15 mouse cellular contexts compared by ENCODE assay signal in genomic region chr14:27115991-27116390, GRCm38 (mm10). TPM values are rescaled to one million over a fixed set of nuclear protein-coding genes. Genes with fewer than 3 reads are reported as not detected.
DNase-seq lines count a peak whose midpoint lies in the region; ATAC-seq and TF ChIP-seq lines count a peak whose summit lies in the region.
"Had no signal": no experiment of that assay in that cellular context is flagged by ENCODE, and none has a peak within 500 bp of the region (broad histone marks: within the 10 kb centered on the region; RNA-seq: fewer than 3 reads in every experiment).

No protein-coding gene starts in this region.

- no peaks in the 10 kb centered on the region for H3K79me2 ChIP-seq in heart, adult 2 months (replicated peaks; ENCODE audit: control insufficient read depth, insufficient read depth, low read length)

- peaks cover 21% of the 10 kb centered on the region for H3K4me1 ChIP-seq in heart, embryonic 12.5 days (replicated peaks)
- peaks cover 3% of the 10 kb centered on the region for H3K4me1 ChIP-seq in heart, adult 2 months (ENCODE audit: control insufficient read depth, insufficient read depth, low read length)
- H3K4me1 ChIP-seq in kidney, embryonic 15.5 days: peaks cover 19% of the 10 kb centered on the region
- H3K4me1 ChIP-seq in stomach, embryonic 15.5 days: no peaks in the 10 kb centered on the region
- H3K4me1 ChIP-seq: liver, embryonic 12.5 days had no signal

- no peak for TF ChIP-seq EP300 in heart, adult 2 months (IDR thresholded peaks at IDR 0.05; ENCODE audit: insufficient read depth, low read depth, low read length)

- intact Hi-C loops in heart, adult 2 months (cut with DNase I): loop anchor here (5.0 kb wide), 1 partner anchor 296 kb away; no protein-coding TSS in a partner anchor

- no peak overlapping the region for H3K27ac ChIP-seq in heart, embryonic 12.5 days (ENCODE audit: poor library complexity, severe bottlenecking)
- no peak overlapping the region for H3K27ac ChIP-seq in heart, adult 2 months
- no peak overlapping the region for H3K27ac ChIP-seq in kidney, embryonic 15.5 days
- H3K27ac ChIP-seq in stomach, embryonic 15.5 days: no peak overlapping the region
- H3K27ac ChIP-seq: embryonic facial prominence, embryonic 15.5 days; forebrain, embryonic 12.5 days; kidney, postnatal 0 days; liver, embryonic 12.5 days had no signal

- no peak for DNase-seq in heart, adult 2 months
- peak; percentile 39 for DNase-seq in kidney, adult 11 months
- DNase-seq in lung, postnatal 36 days: peak; percentile 10
- DNase-seq in lung, postnatal 14 days: no peak
- no peak for DNase-seq in spleen, adult 12 weeks (ENCODE audit: low spot score)
- DNase-seq: cerebellum, adult 9-11 months; right cerebral cortex, adult 18-20 months had no signal

- no peaks in the 10 kb centered on the region for H3K36me3 ChIP-seq in heart, embryonic 12.5 days
- H3K36me3 ChIP-seq in heart, adult 2 months (ENCODE audit: control insufficient read depth, insufficient read depth, low read length): no peaks in the 10 kb centered on the region
- H3K36me3 ChIP-seq in kidney, embryonic 15.5 days: no peaks in the 10 kb centered on the region
- no peaks in the 10 kb centered on the region for H3K36me3 ChIP-seq in stomach, embryonic 15.5 days
- H3K36me3 ChIP-seq: embryonic facial prominence, embryonic 15.5 days; forebrain, embryonic 12.5 days; liver, embryonic 12.5 days had no signal

- no peak overlapping the region for H3K9ac ChIP-seq in heart, embryonic 12.5 days
- no peak overlapping the region for H3K9ac ChIP-seq in heart, adult 2 months (ENCODE audit: low read depth, low read length)
- H3K9ac ChIP-seq in kidney, embryonic 15.5 days: no peak overlapping the region
- H3K9ac ChIP-seq in stomach, embryonic 15.5 days: no peak overlapping the region
- H3K9ac ChIP-seq: embryonic facial prominence, embryonic 15.5 days; forebrain, embryonic 12.5 days; liver, embryonic 12.5 days had no signal

- H3K4me3 ChIP-seq in heart, embryonic 12.5 days: peak overlapping the region; percentile 68; the same call in 1 of the 2 replicates
- no peak overlapping the region; the same call in 1 of the 2 replicates for H3K4me3 ChIP-seq in heart, adult 2 months
- no peak overlapping the region for H3K4me3 ChIP-seq in kidney, embryonic 15.5 days (replicated peaks)
- H3K4me3 ChIP-seq in stomach, embryonic 15.5 days (replicated peaks): no peak overlapping the region
- H3K4me3 ChIP-seq: forebrain, embryonic 12.5 days had no signal

- TF ChIP-seq POLR2A in heart, adult 2 months (IDR thresholded peaks at IDR 0.05; ENCODE audit: insufficient read depth, low read depth, low read length): no peak

- 55% methylated on average over 6 of the region's 6 CpGs for WGBS in heart, embryonic 12.5 days
- WGBS in heart, adult 2 months: 30% methylated on average over 6 of the region's 6 CpGs
- WGBS in kidney, embryonic 15.5 days: 70% methylated on average over 6 of the region's 6 CpGs
- 65% methylated on average over 6 of the region's 6 CpGs for WGBS in stomach, embryonic 15.5 days

- no peak for TF ChIP-seq CTCF in heart, adult 2 months (IDR thresholded peaks at IDR 0.05)

- no peak for ATAC-seq in heart, embryonic 12.5 days (ENCODE audit: insufficient number of reproducible peaks, low FRiP score)
- no peak for ATAC-seq in kidney, embryonic 15.5 days (replicated peaks; ENCODE audit: low FRiP score)
- no peak for ATAC-seq in stomach, embryonic 15.5 days (ENCODE audit: insufficient read depth, low FRiP score, low read depth)
- ATAC-seq: liver, embryonic 12.5 days had no signal

- H3K4me2 ChIP-seq in heart, embryonic 12.5 days: peak overlapping the region; percentile 88
- no peak overlapping the region for H3K4me2 ChIP-seq in kidney, embryonic 15.5 days
- peak overlapping the region; percentile 93; the same call in 1 of the 2 replicates for H3K4me2 ChIP-seq in stomach, embryonic 15.5 days
- H3K4me2 ChIP-seq: midbrain, embryonic 11.5 days had no signal

- H3K27me3 ChIP-seq in heart, embryonic 12.5 days (replicated peaks): 0 out of 2 replicates have a peak, but pooled peaks cover 11% of the 10 kb centered on the region
- H3K27me3 ChIP-seq in heart, adult 2 months (ENCODE audit: control insufficient read depth, insufficient read depth, low read length): no peaks in the 10 kb centered on the region
- H3K27me3 ChIP-seq in kidney, embryonic 15.5 days: peaks cover 26% of the 10 kb centered on the region
- 0 out of 2 replicates have a peak, but pooled peaks cover 5% of the 10 kb centered on the region for H3K27me3 ChIP-seq in stomach, embryonic 15.5 days (replicated peaks)

- H3K9me3 ChIP-seq in heart, embryonic 12.5 days (replicated peaks): no peaks in the 10 kb centered on the region
- H3K9me3 ChIP-seq in kidney, embryonic 15.5 days (replicated peaks): no peaks in the 10 kb centered on the region
- H3K9me3 ChIP-seq in stomach, embryonic 15.5 days: no peaks in the 10 kb centered on the region
- H3K9me3 ChIP-seq: embryonic facial prominence, embryonic 15.5 days; forebrain, embryonic 12.5 days; liver, embryonic 12.5 days had no signal

RNA-seq across cellular contexts. Expression of gene Arhgef3, which starts 1.3 kb away (rescaled TPM):
- polyA plus RNA-seq in heart, embryonic 12.5 days (2016; fragmentation: Nextera tagmentation; extraction: Ambion mirVana): 17.6 and 18.9 TPM in 2 replicates
- total RNA-seq in heart, adult 2 months (2021): 10 to 100 TPM; 23.0 to 27.8 TPM
- 11.1 and 21.3 TPM in 2 replicates for polyA plus RNA-seq in heart, adult 2 months (2012; rRNA removed)
- polyA plus RNA-seq in kidney, embryonic 15.5 days (2015; fragmentation: Nextera tagmentation; extraction: Ambion mirVana): 15.3 and 17.2 TPM in 2 replicates
- 15.2 and 16.1 TPM in 2 replicates for polyA plus RNA-seq in stomach, embryonic 15.5 days (2015; fragmentation: Nextera tagmentation; extraction: Ambion mirVana)

Comparison
In these comparisons a context has a peak if more than half of its experiments do, and no peak if none do; other contexts are left out.
1. DNase-seq: peak in kidney, adult 11 months (single experiment) and lung, postnatal 36 days (single experiment); none in heart, adult 2 months (0 of 2), lung, postnatal 14 days (single experiment) and spleen, adult 12 weeks (single experiment).